Mouse (Mus musculus) heart, adult 11 months (tissue): Measurements from ENCODE around the gene Gda.

ENCODE experiments used
- DNase-seq: peaks from one replicate; pipeline ENCODE4 v3.0.0; 2022

Gda gene

GRCm38 (mm10) chr19:21441787-21442186 is 31.5 kb downstream of the Gda start:
- no peak for DNase-seq

GRCm38 (mm10) chr19:21440841-21441240 is 32.4 kb downstream of the Gda start:
- DNase-seq, result no peak

- DNase-seq, result peak; percentile 86
These were observed 34.0 kb downstream of the Gda start for GRCm38 (mm10) chr19:21439141-21439737.

- DNase-seq, result peak; percentile 81
These were observed 36.7 kb downstream of the Gda start for GRCm38 (mm10) chr19:21436566-21436965.

- peak; percentile 69 for DNase-seq
These were observed 39.9 kb downstream of the Gda start for GRCm38 (mm10) chr19:21433348-21433747.

GRCm38 (mm10) chr19:21432879-21433278 is 40.4 kb downstream of the Gda start:
- DNase-seq, result no peak

- DNase-seq, result no peak
These were observed 41.0 kb downstream of the Gda start for GRCm38 (mm10) chr19:21432286-21432685.

GRCm38 (mm10) chr19:21425391-21425790 is 47.9 kb downstream of the Gda start:
- DNase-seq, result no peak

- DNase-seq, result no peak
These were observed 49.5 kb downstream of the Gda start for GRCm38 (mm10) chr19:21423731-21424130.

- no peak for DNase-seq
These were observed 54.8 kb downstream of the Gda start for GRCm38 (mm10) chr19:21418418-21418817.

- no peak for DNase-seq
These were observed 57.9 kb downstream of the Gda start for GRCm38 (mm10) chr19:21415377-21415776.

- DNase-seq, result no peak
These were observed 64.1 kb downstream of the Gda start for GRCm38 (mm10) chr19:21409178-21409577.

- DNase-seq, result peak; percentile 57
These were observed 65.9 kb downstream of the Gda start for GRCm38 (mm10) chr19:21407363-21407762.

- no peak for DNase-seq
These were observed 75.3 kb downstream of the Gda start for GRCm38 (mm10) chr19:21397994-21398393.

GRCm38 (mm10) chr19:21396364-21396763 is 76.9 kb downstream of the Gda start:
- DNase-seq, result no peak

- no peak for DNase-seq
These were observed 82.3 kb downstream of the Gda start for GRCm38 (mm10) chr19:21390904-21391303.

GRCm38 (mm10) chr19:21386842-21387241 is 86.4 kb downstream of the Gda start:
- no peak for DNase-seq

GRCm38 (mm10) chr19:21384231-21384630 is 89.0 kb downstream of the Gda start:
- peak; percentile 97 for DNase-seq

GRCm38 (mm10) chr19:21383491-21384226 is 89.6 kb downstream of the Gda start:
- DNase-seq, result peak; percentile 94

GRCm38 (mm10) chr19:21381696-21382095 is 91.5 kb downstream of the Gda start:
- peak; percentile 96 for DNase-seq

GRCm38 (mm10) chr19:21379195-21379594 is 94.0 kb downstream of the Gda start:
- no peak for DNase-seq

- DNase-seq, result peak; percentile 97
These were observed 96.6 kb downstream of the Gda start for GRCm38 (mm10) chr19:21376445-21377218.

GRCm38 (mm10) chr19:21373073-21373755 is 100.0 kb downstream of the Gda start:
- DNase-seq, result no peak
